Mouse (Mus musculus) erythroblast, embryonic 14.5 days (primary cell): Measurements from ENCODE around the gene Cdc20.

Source experiments
- GATA1 ChIP-seq: IDR thresholded peaks from 2 replicates; pipeline ENCODE4 v1.6.1; 2012; ENCODE audit warnings: low read length, inconsistent platforms, mixed read lengths
- TAL1 ChIP-seq: IDR thresholded peaks from 3 replicates; pipeline ENCODE4 v1.6.1; 2012; ENCODE audit warnings: low read length, inconsistent platforms, mixed read lengths

DNA sequence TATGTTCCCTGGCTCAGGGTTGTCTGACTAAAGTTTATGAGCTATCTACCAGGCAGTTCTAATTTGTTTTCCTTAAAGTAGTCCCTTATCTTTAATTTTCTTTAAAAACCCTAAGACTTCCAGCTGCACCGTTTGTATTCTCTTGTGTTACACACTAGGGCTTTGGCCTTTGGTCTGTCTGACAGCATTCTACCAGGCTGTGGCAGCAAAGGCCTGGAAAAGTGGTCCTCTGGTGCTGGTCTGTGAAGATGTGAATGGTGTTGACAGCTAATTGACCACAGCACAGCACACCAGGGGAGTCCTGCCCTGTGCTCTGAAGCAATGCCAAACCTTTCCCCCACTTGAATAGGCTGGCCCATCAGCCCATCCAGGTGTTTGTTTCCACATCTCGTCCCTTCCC is 21.4 kb downstream of the Cdc20 start:
- no peak for TF ChIP-seq TAL1
- TF ChIP-seq GATA1 = no peak
